8 mouse cellular contexts compared by ENCODE assay signal in the genomic region with DNA sequence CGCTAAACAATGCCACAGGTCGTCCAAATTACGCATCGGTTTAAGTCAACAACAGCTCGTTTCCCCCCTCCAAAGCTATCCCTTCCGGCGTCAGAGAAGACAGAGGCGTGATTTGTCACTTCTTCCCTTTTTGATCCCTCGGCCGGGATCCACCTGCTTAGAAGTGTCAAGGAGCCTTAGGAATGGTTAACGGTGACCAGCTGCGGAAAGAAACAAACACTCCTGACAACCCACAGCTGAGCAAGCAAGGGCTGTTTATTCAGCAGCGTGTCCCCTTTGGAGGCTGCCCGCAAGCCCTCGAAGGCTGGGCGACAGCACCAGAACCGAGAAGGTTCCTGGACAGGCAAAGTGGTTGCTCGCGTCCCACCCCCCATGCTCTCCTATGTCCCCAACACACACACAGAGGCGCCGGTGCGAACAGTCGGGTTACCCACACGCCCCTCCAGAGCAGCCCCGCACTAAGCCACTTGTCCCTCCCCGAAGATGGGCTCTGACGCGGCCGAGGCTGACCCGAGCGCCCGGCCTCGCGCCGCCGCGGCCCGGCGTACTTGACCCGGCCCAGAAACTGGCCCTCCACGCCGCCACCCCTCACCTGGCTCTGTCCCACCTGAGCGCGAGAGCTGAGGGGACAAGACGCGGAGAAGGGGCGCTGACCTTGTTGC. TPM values are rescaled to one million over a fixed set of nuclear protein-coding genes. Genes with fewer than 3 reads are reported as not detected.
DNase-seq lines count a peak whose midpoint lies in the region; ATAC-seq lines count a peak whose summit lies in the region.

No protein-coding gene starts in this region.

- H3K27me3 ChIP-seq in intestine, embryonic 14.5 days (replicated peaks; ENCODE audit: control insufficient read depth, insufficient read depth, low read length), result no peaks in the 10 kb centered on the region
- H3K27me3 ChIP-seq in limb, embryonic 12.5 days, result no peaks in the 10 kb centered on the region
- H3K27me3 ChIP-seq in midbrain, embryonic 12.5 days, result no peaks in the 10 kb centered on the region; the same call in 1 of the 2 replicates

- peak; percentile 62 for ATAC-seq in intestine, embryonic 14.5 days (replicated peaks; ENCODE audit: low FRiP score, low TSS enrichment, low read depth)
- peak; percentile 84 for ATAC-seq in limb, embryonic 12.5 days (ENCODE audit: insufficient number of reproducible peaks, insufficient read depth, low FRiP score, low TSS enrichment, low read depth)
- peak; percentile 78 for ATAC-seq in midbrain, embryonic 12.5 days (ENCODE audit: low FRiP score, low read depth)

- peaks cover 15% of the 10 kb centered on the region for H3K36me3 ChIP-seq in intestine, embryonic 14.5 days (ENCODE audit: control insufficient read depth, insufficient read depth, low read length)
- H3K36me3 ChIP-seq in limb, embryonic 12.5 days, result peaks cover 20% of the 10 kb centered on the region
- H3K36me3 ChIP-seq in midbrain, embryonic 12.5 days, result peaks cover 14% of the 10 kb centered on the region

- peak; percentile 28 to 32 for DNase-seq in thymus, postnatal 10 days (ENCODE audit: low spot score in 2 of 2)
- no peak for DNase-seq in thymus, postnatal 14 days
- DNase-seq in embryo, embryonic 10.5 days (ENCODE audit: low spot score), result peak; percentile 65
- DNase-seq in gastrocnemius, postnatal 14 days, result peak; percentile 54
- peak; percentile 73 for DNase-seq in intestine, embryonic 14.5 days (ENCODE audit: low spot score)
- peak; percentile 21 to 32 for DNase-seq in spleen, postnatal 36 days (ENCODE audit: low spot score in 2 of 2)

- H3K4me1 ChIP-seq in intestine, embryonic 14.5 days (replicated peaks; ENCODE audit: control insufficient read depth, insufficient read depth, low read length), result peaks cover 14% of the 10 kb centered on the region; the same call in 1 of the 2 replicates
- H3K4me1 ChIP-seq in limb, embryonic 12.5 days (replicated peaks), result peaks cover 13% of the 10 kb centered on the region
- peaks cover 16% of the 10 kb centered on the region for H3K4me1 ChIP-seq in midbrain, embryonic 12.5 days

- peak overlapping the region; percentile 88 for H3K4me2 ChIP-seq in intestine, embryonic 14.5 days (ENCODE audit: low read length)
- H3K4me2 ChIP-seq in limb, embryonic 12.5 days, result peak overlapping the region; percentile 85
- H3K4me2 ChIP-seq in midbrain, embryonic 12.5 days (replicated peaks), result peak overlapping the region; percentile 91

- under 1% methylated on average over 45 of the region's 47 CpGs for WGBS in intestine, embryonic 14.5 days
- WGBS in limb, embryonic 12.5 days, result under 1% methylated on average over 37 of the region's 47 CpGs
- WGBS in midbrain, embryonic 12.5 days, result under 1% methylated on average over 47 of the region's 47 CpGs

- intact Hi-C loops in gastrocnemius, postnatal 14 days (cut with DNase I; ENCODE audit: low total_unique reads), result no loop called here

- peak overlapping the region; percentile 96 for H3K9ac ChIP-seq in intestine, embryonic 14.5 days (ENCODE audit: low read length)
- peak overlapping the region; percentile 99 for H3K9ac ChIP-seq in limb, embryonic 12.5 days (replicated peaks)
- H3K9ac ChIP-seq in midbrain, embryonic 12.5 days (replicated peaks), result peak overlapping the region; percentile 95

- no peak overlapping the region for H3K27ac ChIP-seq in intestine, embryonic 14.5 days (ENCODE audit: low read depth)
- H3K27ac ChIP-seq in limb, embryonic 12.5 days, result peak overlapping the region; percentile 64; the same call in 1 of the 2 replicates
- H3K27ac ChIP-seq in midbrain, embryonic 12.5 days (replicated peaks), result peak overlapping the region; percentile 87

- no peaks in the 10 kb centered on the region for H3K9me3 ChIP-seq in intestine, embryonic 14.5 days (ENCODE audit: control insufficient read depth, low read length)
- no peaks in the 10 kb centered on the region for H3K9me3 ChIP-seq in limb, embryonic 12.5 days
- H3K9me3 ChIP-seq in midbrain, embryonic 12.5 days, result no peaks in the 10 kb centered on the region

- H3K4me3 ChIP-seq in intestine, embryonic 14.5 days (ENCODE audit: low read depth, low read length), result peak overlapping the region; percentile 95
- peak overlapping the region; percentile 100 for H3K4me3 ChIP-seq in limb, embryonic 12.5 days (replicated peaks)
- peak overlapping the region; percentile 78 for H3K4me3 ChIP-seq in midbrain, embryonic 12.5 days

RNA-seq across cellular contexts. Expression of gene March5, which starts 0.6 kb away (rescaled TPM):
- total RNA-seq in gastrocnemius, postnatal 14 days (2021), result 10 to 100 TPM; 61.5 to 64.8 TPM
- 83.9 and 86.5 TPM in 2 replicates for polyA plus RNA-seq in intestine, embryonic 14.5 days (2014; fragmentation: Nextera tagmentation; extraction: Ambion mirVana)
- polyA plus RNA-seq in limb, embryonic 12.5 days (2016; fragmentation: Nextera tagmentation; extraction: Ambion mirVana), result 150 and 155 TPM in 2 replicates
- 150 and 161 TPM in 2 replicates for polyA plus RNA-seq in midbrain, embryonic 12.5 days (2016; fragmentation: Nextera tagmentation; extraction: Ambion mirVana)

RNA-seq across cellular contexts. Expression of gene Cpeb3, which starts 1.6 kb away (rescaled TPM):
- 10 to 100 TPM; 33.6 to 37.2 TPM for total RNA-seq in gastrocnemius, postnatal 14 days (2021)
- 0.66 and 0.85 TPM in 2 replicates for polyA plus RNA-seq in intestine, embryonic 14.5 days (2014; fragmentation: Nextera tagmentation; extraction: Ambion mirVana)
- 1.2 and 1.9 TPM in 2 replicates for polyA plus RNA-seq in limb, embryonic 12.5 days (2016; fragmentation: Nextera tagmentation; extraction: Ambion mirVana)
- polyA plus RNA-seq in midbrain, embryonic 12.5 days (2016; fragmentation: Nextera tagmentation; extraction: Ambion mirVana), result 4.8 and 6.7 TPM in 2 replicates
